Mouse (Mus musculus): Measurements from ENCODE around the gene C1qtnf1.

DNA sequence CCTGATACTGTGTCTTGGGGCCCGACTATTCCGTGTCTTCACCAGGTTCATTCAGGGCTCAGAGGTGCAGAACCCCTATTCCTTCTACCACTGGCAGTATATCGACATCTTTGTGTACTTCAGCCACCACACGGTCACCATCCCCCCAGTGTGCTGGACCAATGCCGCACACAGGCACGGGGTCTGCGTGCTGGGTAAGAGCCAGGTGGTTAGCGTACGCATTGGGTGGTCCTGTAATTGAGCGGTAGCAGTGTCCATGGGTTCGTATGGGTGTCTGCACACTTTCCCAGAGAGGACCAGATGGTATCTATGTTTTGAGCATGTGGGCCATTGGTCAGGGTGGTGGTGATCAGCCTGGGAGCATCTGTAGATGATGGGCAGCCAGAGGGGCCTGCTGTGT lies 53.2 kb downstream of the C1qtnf1 start:
- TF ChIP-seq CTCF (IDR thresholded peaks at IDR 0.05; ENCODE audit: low read depth) (no peak), EP300 (IDR thresholded peaks at IDR 0.05; ENCODE audit: low read depth) (no peak)

Data from liver, postnatal 0 days (tissue).